Comparison of ENCODE assay signal across 9 mouse cellular contexts in the genomic region with DNA sequence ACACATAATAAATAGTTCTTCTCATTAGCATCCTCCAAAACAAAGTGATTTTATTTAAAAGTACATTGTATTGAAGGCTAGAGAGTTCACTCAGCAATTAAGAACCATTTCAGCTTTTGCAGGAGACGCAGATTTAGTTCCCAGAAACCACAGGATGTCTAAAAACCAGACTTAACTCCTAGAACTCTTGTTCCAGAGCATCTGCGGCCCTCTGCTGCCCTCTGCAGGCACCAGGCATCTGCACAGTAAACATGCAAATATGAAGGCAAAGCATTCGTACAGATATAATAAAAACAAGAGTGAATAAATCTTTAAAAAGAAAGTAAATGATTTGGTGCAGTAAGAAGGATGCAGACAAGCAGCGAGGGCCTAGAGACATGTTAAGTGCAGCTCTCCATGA. TPM values are rescaled to one million over a fixed set of nuclear protein-coding genes. Genes with fewer than 3 reads are reported as not detected.
A peak's percentile ranks its signal among the peaks of the same experiment; 100 is the strongest.
DNase-seq lines count a peak whose midpoint lies in the region; ATAC-seq and TF ChIP-seq lines count a peak whose summit lies in the region.
"Had no signal": no experiment of that assay in that cellular context is flagged by ENCODE, and none has a peak within 500 bp of the region (broad histone marks: within the 10 kb centered on the region; RNA-seq: fewer than 3 reads in every experiment).

No protein-coding gene starts in this region.

- H3K27ac ChIP-seq in gastrocnemius, adult 2 months, result no peak overlapping the region
- H3K27ac ChIP-seq in neural tube, embryonic 11.5 days (ENCODE audit: low read depth, low read length), result no peak overlapping the region

- H3K27me3 ChIP-seq in neural tube, embryonic 11.5 days (ENCODE audit: control insufficient read depth, insufficient read depth, low read length), result no peaks in the 10 kb centered on the region

- DNase-seq in gastrocnemius, adult 2 months, result peak; percentile 38
- DNase-seq in gastrocnemius, adult 8-10 months (ENCODE audit: low spot score in 2 of 2), result no peak
- peak; percentile 88 for DNase-seq in 3T3-L1 (ENCODE audit: low read depth, low spot score)
- peak; percentile 13 to 55 for DNase-seq in adrenal gland, adult 18-20 months (ENCODE audit: low spot score in 2 of 2)
- DNase-seq in fibroblast of lung, adult 2 months (ENCODE audit: low read depth), result peak; percentile 31
- peak; percentile 58 to 76 for DNase-seq in layer of hippocampus, postnatal 14 days (ENCODE audit: low spot score in 2 of 2)
- DNase-seq in neural tube, embryonic 11.5 days (ENCODE audit: low spot score), result peak; percentile 52
- DNase-seq in urinary bladder, postnatal 4 days (ENCODE audit: low spot score in 2 of 2), result peak; percentile 24 to 67

- no peak overlapping the region for H3K4me3 ChIP-seq in gastrocnemius, adult 2 months
- H3K4me3 ChIP-seq in neural tube, embryonic 11.5 days (ENCODE audit: low read depth, low read length), result no peak overlapping the region

- H3K9me3 ChIP-seq in neural tube, embryonic 11.5 days (ENCODE audit: control insufficient read depth, low read length), result no peaks in the 10 kb centered on the region

- intact Hi-C loops in gastrocnemius, adult 2 months (cut with DNase I), result no loop called here

- peak; percentile 56 for TF ChIP-seq CTCF in gastrocnemius, adult 2 months (IDR thresholded peaks at IDR 0.05)

- no peak overlapping the region for H3K4me2 ChIP-seq in neural tube, embryonic 11.5 days (ENCODE audit: low read depth)

- no peaks in the 10 kb centered on the region for H3K36me3 ChIP-seq in neural tube, embryonic 11.5 days (ENCODE audit: control insufficient read depth, insufficient read depth, low read length)

- no peaks in the 10 kb centered on the region for H3K4me1 ChIP-seq in neural tube, embryonic 11.5 days (ENCODE audit: control insufficient read depth, insufficient read depth, low read length)

- no peak overlapping the region for H3K9ac ChIP-seq in neural tube, embryonic 11.5 days (ENCODE audit: low read length)

- no peak for ATAC-seq in neural tube, embryonic 11.5 days (ENCODE audit: insufficient read depth, low FRiP score, low TSS enrichment)

- 65% methylated on average over 4 of the region's 4 CpGs for WGBS in neural tube, embryonic 11.5 days

RNA-seq across cellular contexts. Expression of gene Tmprss11b, which starts 8.5 kb away (rescaled TPM):
- not detected for total RNA-seq in gastrocnemius, adult 2 months (2021)
- total RNA-seq in gastrocnemius, adult 8-10 months (2022), result not detected
- total RNA-seq in adrenal gland, adult 18-20 months (2021), result not detected
- not detected for total RNA-seq in layer of hippocampus, postnatal 14 days (2021)
- polyA plus RNA-seq in neural tube, embryonic 11.5 days (2014; fragmentation: Nextera tagmentation; extraction: Ambion mirVana), result not detected in 2 replicates
- total RNA-seq: adrenal gland, postnatal 4 days had no signal

RNA-seq across cellular contexts. Expression of gene Tmprss11f, which starts 52.4 kb away (rescaled TPM):
- not detected for total RNA-seq in gastrocnemius, adult 2 months (2021)
- total RNA-seq in gastrocnemius, adult 8-10 months (2022), result not detected
- not detected for total RNA-seq in adrenal gland, adult 18-20 months (2021)
- not detected for total RNA-seq in layer of hippocampus, postnatal 14 days (2021)
- polyA plus RNA-seq in neural tube, embryonic 11.5 days (2014; fragmentation: Nextera tagmentation; extraction: Ambion mirVana), result 0.08 TPM in 1 of 2 replicates, not detected in the other
- total RNA-seq: adrenal gland, postnatal 4 days had no signal

Comparison
In these comparisons a context has a peak if more than half of its experiments do, and no peak if none do; other contexts are left out.
1. DNase-seq: peak in gastrocnemius, adult 2 months (single experiment), 3T3-L1 (single experiment), adrenal gland, adult 18-20 months (2 of 2), fibroblast of lung, adult 2 months (single experiment), layer of hippocampus, postnatal 14 days (2 of 2), neural tube, embryonic 11.5 days (single experiment) and urinary bladder, postnatal 4 days (2 of 2); none in gastrocnemius, adult 8-10 months (0 of 2).